Mouse (Mus musculus): Measurements from ENCODE around the gene Arhgap21. TPM values are rescaled to one million over a fixed set of nuclear protein-coding genes. Genes with fewer than 3 reads are reported as not detected.

Arhgap21 gene
- polyA plus RNA-seq, 1 experiment from 2014 or later: 15.3 TPM

DNA sequence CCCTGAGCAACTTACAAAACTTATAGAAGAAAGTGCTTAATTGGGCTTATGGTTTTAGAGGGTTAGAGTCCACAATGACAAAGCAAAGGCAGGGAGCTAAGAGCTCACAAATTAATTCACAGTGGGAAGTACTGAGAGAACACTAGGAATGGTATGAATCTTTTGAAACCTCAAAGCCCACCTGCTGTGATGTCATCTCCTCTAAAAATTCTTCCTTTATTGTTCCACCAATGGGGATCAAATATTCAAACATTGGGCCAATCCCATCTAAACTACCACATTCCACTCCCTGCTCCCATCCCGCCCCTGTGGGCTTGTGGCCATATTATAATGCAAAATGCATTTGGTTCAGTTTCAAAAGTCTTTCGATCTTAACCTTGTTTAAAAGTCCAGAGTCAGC lies 22.8 kb upstream of the Arhgap21 start:
- H3K4me3 ChIP-seq (ENCODE audit: low read depth, low read length): no peak overlapping the region
- no peak for ATAC-seq (replicated peaks; ENCODE audit: low FRiP score)
- H3K36me3 ChIP-seq (ENCODE audit: control insufficient read depth, insufficient read depth, low read length): no peaks in the 10 kb centered on the region
- H3K9ac ChIP-seq (ENCODE audit: low read depth, low read length): no peak overlapping the region
- H3K27ac ChIP-seq (ENCODE audit: low read depth, low read length): no peak overlapping the region
- H3K27me3 ChIP-seq (replicated peaks; ENCODE audit: control insufficient read depth, insufficient read depth, low read length): no peaks in the 10 kb centered on the region
- no peak overlapping the region for H3K4me2 ChIP-seq
- H3K9me3 ChIP-seq (ENCODE audit: control insufficient read depth, low read length): no peaks in the 10 kb centered on the region
- WGBS: 84% methylated on average over 2 of the region's 2 CpGs
- no peak for DNase-seq (ENCODE audit: low spot score)
- no peaks in the 10 kb centered on the region for H3K4me1 ChIP-seq (replicated peaks; ENCODE audit: control insufficient read depth, insufficient read depth, low read length)

DNA sequence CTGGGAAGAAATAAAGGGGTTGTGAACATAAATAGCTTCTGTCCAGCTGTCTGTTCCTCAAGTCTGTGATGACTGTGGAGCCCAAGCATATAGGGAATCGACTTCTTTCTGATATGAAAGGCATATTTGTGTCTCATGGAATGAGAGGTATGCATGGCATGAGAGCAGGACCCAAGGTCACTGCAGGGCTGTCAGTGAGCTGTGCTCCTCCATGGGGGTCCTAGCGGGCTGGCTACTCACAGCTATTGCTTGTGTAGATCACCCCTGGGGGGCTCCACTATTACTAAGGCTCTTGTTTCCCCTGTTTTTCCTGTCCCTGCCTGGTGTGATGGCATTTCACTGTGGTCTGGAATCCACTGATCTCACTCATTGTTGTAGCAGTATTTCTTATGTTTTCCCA lies 22.2 kb upstream of the Arhgap21 start:
- no peaks in the 10 kb centered on the region for H3K9me3 ChIP-seq (ENCODE audit: control insufficient read depth, low read length)
- H3K27ac ChIP-seq (ENCODE audit: low read depth, low read length): no peak overlapping the region
- no peaks in the 10 kb centered on the region for H3K4me1 ChIP-seq (replicated peaks; ENCODE audit: control insufficient read depth, insufficient read depth, low read length)
- no peak overlapping the region for H3K4me2 ChIP-seq
- DNase-seq (ENCODE audit: low spot score) (no peak), ATAC-seq (replicated peaks; ENCODE audit: low FRiP score) (no peak)
- H3K4me3 ChIP-seq (ENCODE audit: low read depth, low read length): no peak overlapping the region
- 51% methylated on average over 2 of the region's 2 CpGs for WGBS
- no peak overlapping the region for H3K9ac ChIP-seq (ENCODE audit: low read depth, low read length)
- H3K36me3 ChIP-seq (ENCODE audit: control insufficient read depth, insufficient read depth, low read length): no peaks in the 10 kb centered on the region
- no peaks in the 10 kb centered on the region for H3K27me3 ChIP-seq (replicated peaks; ENCODE audit: control insufficient read depth, insufficient read depth, low read length)

- DNase-seq (ENCODE audit: low spot score) (no peak), ATAC-seq (replicated peaks; ENCODE audit: low FRiP score) (no peak)
- H3K36me3 ChIP-seq (ENCODE audit: control insufficient read depth, insufficient read depth, low read length): no peaks in the 10 kb centered on the region
- no peak overlapping the region for H3K4me2 ChIP-seq
- H3K27me3 ChIP-seq (replicated peaks; ENCODE audit: control insufficient read depth, insufficient read depth, low read length): no peaks in the 10 kb centered on the region
- H3K9ac ChIP-seq (ENCODE audit: low read depth, low read length): no peak overlapping the region
- no peaks in the 10 kb centered on the region for H3K4me1 ChIP-seq (replicated peaks; ENCODE audit: control insufficient read depth, insufficient read depth, low read length)
- H3K4me3 ChIP-seq (ENCODE audit: low read depth, low read length): no peak overlapping the region
- H3K27ac ChIP-seq (ENCODE audit: low read depth, low read length): no peak overlapping the region
- no peaks in the 10 kb centered on the region for H3K9me3 ChIP-seq (ENCODE audit: control insufficient read depth, low read length)
- WGBS: 83% methylated on average over 3 of the region's 3 CpGs
Observed at GRCm38 (mm10) chr2:20990056-20990455, 21.4 kb upstream of the Arhgap21 start.

DNA sequence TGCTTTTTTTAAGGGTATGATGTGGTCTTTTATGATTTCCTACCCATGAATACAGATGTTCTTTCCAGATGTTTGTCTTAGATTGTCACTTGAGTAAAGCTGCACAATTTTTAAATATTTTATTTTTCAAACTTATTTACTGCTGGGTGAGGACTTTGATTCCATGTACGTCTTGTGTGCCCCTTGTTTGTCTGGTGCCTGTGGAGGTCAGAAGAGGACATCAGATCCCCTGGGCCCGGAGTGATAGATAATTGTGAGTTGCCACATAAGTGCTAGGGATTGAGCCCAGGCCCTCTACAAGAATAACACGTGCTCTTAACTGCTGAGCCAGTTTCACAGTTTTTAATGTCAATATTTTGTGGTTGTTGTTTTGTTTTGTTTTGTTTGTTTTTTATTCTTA lies 19.1 kb upstream of the Arhgap21 start:
- Histone ChIP-seq H3K4me1 (replicated peaks; ENCODE audit: control insufficient read depth, insufficient read depth, low read length) (no peaks in the 10 kb centered on the region), H3K4me2 (no peak overlapping the region), H3K27me3 (replicated peaks; ENCODE audit: control insufficient read depth, insufficient read depth, low read length) (no peaks in the 10 kb centered on the region), H3K4me3 (ENCODE audit: low read depth, low read length) (no peak overlapping the region), H3K27ac (ENCODE audit: low read depth, low read length) (no peak overlapping the region), H3K9me3 (ENCODE audit: control insufficient read depth, low read length) (no peaks in the 10 kb centered on the region), H3K9ac (ENCODE audit: low read depth, low read length) (no peak overlapping the region), H3K36me3 (ENCODE audit: control insufficient read depth, insufficient read depth, low read length) (no peaks in the 10 kb centered on the region)
- no peak for ATAC-seq (replicated peaks; ENCODE audit: low FRiP score)
- DNase-seq (ENCODE audit: low spot score): no peak
- WGBS: 68% methylated on average over 3 of the region's 3 CpGs

- Histone ChIP-seq H3K27ac (ENCODE audit: low read depth, low read length) (no peak overlapping the region), H3K4me3 (ENCODE audit: low read depth, low read length) (no peak overlapping the region), H3K36me3 (ENCODE audit: control insufficient read depth, insufficient read depth, low read length) (no peaks in the 10 kb centered on the region), H3K27me3 (replicated peaks; ENCODE audit: control insufficient read depth, insufficient read depth, low read length) (no peaks in the 10 kb centered on the region), H3K9me3 (ENCODE audit: control insufficient read depth, low read length) (no peaks in the 10 kb centered on the region), H3K4me2 (no peak overlapping the region), H3K9ac (ENCODE audit: low read depth, low read length) (no peak overlapping the region), H3K4me1 (replicated peaks; ENCODE audit: control insufficient read depth, insufficient read depth, low read length) (no peaks in the 10 kb centered on the region)
- ATAC-seq (replicated peaks; ENCODE audit: low FRiP score) (no peak), DNase-seq (ENCODE audit: low spot score) (no peak)
- 60% methylated on average over 8 of the region's 8 CpGs for WGBS
Observed at GRCm38 (mm10) chr2:20978726-20979125, 10.0 kb upstream of the Arhgap21 start.

DNA sequence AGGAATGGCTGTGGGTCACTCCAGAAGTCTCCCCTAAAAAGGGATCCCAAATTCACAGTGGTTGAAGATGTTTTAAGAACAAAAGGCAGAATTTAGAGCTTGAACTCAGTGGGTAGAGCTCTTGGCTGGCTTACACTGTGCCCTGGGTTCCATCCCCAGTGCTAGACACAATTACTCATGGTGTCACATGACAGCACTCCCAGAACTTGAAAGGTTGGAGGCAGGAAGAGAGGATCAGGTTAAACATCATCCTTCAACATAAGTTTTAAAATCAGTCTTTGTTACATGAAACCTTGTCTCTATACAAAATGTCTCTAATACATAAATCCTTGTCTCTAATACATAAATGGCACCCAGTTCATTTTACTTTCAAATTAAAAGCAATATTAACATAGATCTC lies 8.4 kb upstream of the Arhgap21 start:
- H3K4me3 ChIP-seq (ENCODE audit: low read depth, low read length): no peak overlapping the region
- no peaks in the 10 kb centered on the region for H3K36me3 ChIP-seq (ENCODE audit: control insufficient read depth, insufficient read depth, low read length)
- H3K9me3 ChIP-seq (ENCODE audit: control insufficient read depth, low read length): no peaks in the 10 kb centered on the region
- no peaks in the 10 kb centered on the region for H3K27me3 ChIP-seq (replicated peaks; ENCODE audit: control insufficient read depth, insufficient read depth, low read length)
- H3K4me2 ChIP-seq: no peak overlapping the region
- no peak overlapping the region for H3K27ac ChIP-seq (ENCODE audit: low read depth, low read length)
- no peaks in the 10 kb centered on the region for H3K4me1 ChIP-seq (replicated peaks; ENCODE audit: control insufficient read depth, insufficient read depth, low read length)
- no peak for ATAC-seq (replicated peaks; ENCODE audit: low FRiP score)
- no peak for DNase-seq (ENCODE audit: low spot score)
- H3K9ac ChIP-seq (ENCODE audit: low read depth, low read length): no peak overlapping the region

DNA sequence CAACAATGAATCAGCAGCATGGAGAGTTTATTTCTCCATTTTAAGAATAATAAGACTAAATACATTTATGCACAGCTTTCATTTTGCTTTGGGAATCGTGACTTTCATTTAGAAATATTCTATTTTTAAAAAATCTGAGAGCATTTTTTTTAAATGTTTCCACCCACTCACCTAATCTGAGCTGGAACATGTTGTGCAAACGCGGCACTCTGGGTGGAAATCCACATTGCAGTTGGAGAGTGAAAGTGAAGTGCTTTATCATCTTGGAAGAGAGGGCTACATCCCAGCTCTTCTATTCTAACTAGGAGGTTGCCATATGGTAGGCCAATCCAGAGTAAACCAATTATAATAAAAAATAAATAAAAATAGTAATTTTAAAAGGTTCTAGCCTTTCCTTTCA lies 4.8 kb upstream of the Arhgap21 start:
- ATAC-seq (replicated peaks; ENCODE audit: low FRiP score) (no peak), DNase-seq (ENCODE audit: low spot score) (no peak)
- Histone ChIP-seq H3K36me3 (ENCODE audit: control insufficient read depth, insufficient read depth, low read length) (no peaks in the 10 kb centered on the region), H3K4me3 (ENCODE audit: low read depth, low read length) (no peak overlapping the region), H3K4me1 (replicated peaks; ENCODE audit: control insufficient read depth, insufficient read depth, low read length) (peaks cover 3% of the 10 kb centered on the region; the same call in 1 of the 2 replicates), H3K9ac (ENCODE audit: low read depth, low read length) (no peak overlapping the region), H3K4me2 (no peak overlapping the region), H3K9me3 (ENCODE audit: control insufficient read depth, low read length) (no peaks in the 10 kb centered on the region), H3K27me3 (replicated peaks; ENCODE audit: control insufficient read depth, insufficient read depth, low read length) (no peaks in the 10 kb centered on the region), H3K27ac (ENCODE audit: low read depth, low read length) (no peak overlapping the region)
- 83% methylated on average over 3 of the region's 3 CpGs for WGBS

- no peak overlapping the region for H3K9ac ChIP-seq (ENCODE audit: low read depth, low read length)
- WGBS: 51% methylated on average over 1 of the region's 1 CpGs
- no peaks in the 10 kb centered on the region for H3K36me3 ChIP-seq (ENCODE audit: control insufficient read depth, insufficient read depth, low read length)
- ATAC-seq (replicated peaks; ENCODE audit: low FRiP score) (no peak), DNase-seq (ENCODE audit: low spot score) (no peak)
- peaks cover 3% of the 10 kb centered on the region; the same call in 1 of the 2 replicates for H3K4me1 ChIP-seq (replicated peaks; ENCODE audit: control insufficient read depth, insufficient read depth, low read length)
- H3K27ac ChIP-seq (ENCODE audit: low read depth, low read length): no peak overlapping the region
- no peak overlapping the region for H3K4me2 ChIP-seq
- H3K4me3 ChIP-seq (ENCODE audit: low read depth, low read length): no peak overlapping the region
- no peaks in the 10 kb centered on the region for H3K9me3 ChIP-seq (ENCODE audit: control insufficient read depth, low read length)
- no peaks in the 10 kb centered on the region for H3K27me3 ChIP-seq (replicated peaks; ENCODE audit: control insufficient read depth, insufficient read depth, low read length)
Observed at GRCm38 (mm10) chr2:20972180-20972579, 3.5 kb upstream of the Arhgap21 start.

- Histone ChIP-seq H3K4me2 (no peak overlapping the region), H3K9ac (ENCODE audit: low read depth, low read length) (no peak overlapping the region), H3K9me3 (ENCODE audit: control insufficient read depth, low read length) (no peaks in the 10 kb centered on the region), H3K27me3 (replicated peaks; ENCODE audit: control insufficient read depth, insufficient read depth, low read length) (no peaks in the 10 kb centered on the region), H3K4me1 (replicated peaks; ENCODE audit: control insufficient read depth, insufficient read depth, low read length) (peaks cover 6% of the 10 kb centered on the region), H3K4me3 (ENCODE audit: low read depth, low read length) (no peak overlapping the region), H3K27ac (ENCODE audit: low read depth, low read length) (no peak overlapping the region), H3K36me3 (ENCODE audit: control insufficient read depth, insufficient read depth, low read length) (no peaks in the 10 kb centered on the region)
- no peak for DNase-seq (ENCODE audit: low spot score)
- ATAC-seq (replicated peaks; ENCODE audit: low FRiP score): no peak
Observed at GRCm38 (mm10) chr2:20971628-20972027, 2.9 kb upstream of the Arhgap21 start.

Measured in liver, embryonic 11.5 days (tissue).